Mouse (Mus musculus) heart, postnatal 4 days (tissue): ENCODE data around the gene Gm7792. TPM values are rescaled to one million over a fixed set of nuclear protein-coding genes. Genes with fewer than 3 reads are reported as not detected.
"Not testable (repeated sequence)": the region's sequence is repeated elsewhere in the genome, so short reads cannot be mapped to it uniquely, and the experiment has no call there.

ENCODE experiments used
- DNase-seq: peaks from one replicate; pipeline ENCODE4 v3.0.0; 2021
- total RNA-seq, 2 experiments: library from RNA; stranded (reverse); gene quantifications; 2 replicates each; pipeline ENCODE4 v1.2.3; 2021

Gene Gm7792
- total RNA-seq: not detected

DNA sequence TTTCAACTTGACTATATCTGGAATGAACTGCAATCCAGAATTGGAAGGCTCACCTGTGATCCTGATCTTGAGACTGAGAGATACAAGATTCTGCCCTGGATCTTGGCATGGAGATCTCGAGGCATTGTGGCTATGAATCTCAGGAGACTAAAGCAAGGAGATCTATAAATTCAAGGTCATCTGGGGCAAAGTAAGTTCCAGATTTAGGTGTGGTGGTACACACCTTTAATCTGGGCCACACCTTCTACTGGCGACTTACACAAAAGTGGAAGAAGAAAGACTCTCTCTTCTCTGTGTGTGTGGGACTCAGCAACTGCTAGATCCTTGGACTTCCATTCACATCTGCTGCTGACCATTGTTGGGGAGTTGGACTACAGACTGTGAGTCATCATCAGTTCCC, at the start of gene Gm7792:
Gm7792 (plus strand) TSS at position 301 of the 400 bp plus-strand sequence.
- not testable (repeated sequence) for DNase-seq

Other genes with a start within 250 kb of the Gm7792 start
- gene C87414, start 172.2 kb upstream of the Gm7792 start, total RNA-seq: not detected
- not detected for gene Gm16429, start 85.3 kb downstream of the Gm7792 start, total RNA-seq
- not detected for gene BC061212, start 226.8 kb downstream of the Gm7792 start, total RNA-seq
- not detected for gene Gm6351, start 232.6 kb downstream of the Gm7792 start, total RNA-seq